Mouse (Mus musculus): ENCODE measurements around the gene Dhx35. TPM values are rescaled to one million over a fixed set of nuclear protein-coding genes. Genes with fewer than 3 reads are reported as not detected.

The Dhx35 gene
- polyA plus RNA-seq (2012; rRNA removed), result 13.3 and 17.9 TPM in 2 replicates

DNA sequence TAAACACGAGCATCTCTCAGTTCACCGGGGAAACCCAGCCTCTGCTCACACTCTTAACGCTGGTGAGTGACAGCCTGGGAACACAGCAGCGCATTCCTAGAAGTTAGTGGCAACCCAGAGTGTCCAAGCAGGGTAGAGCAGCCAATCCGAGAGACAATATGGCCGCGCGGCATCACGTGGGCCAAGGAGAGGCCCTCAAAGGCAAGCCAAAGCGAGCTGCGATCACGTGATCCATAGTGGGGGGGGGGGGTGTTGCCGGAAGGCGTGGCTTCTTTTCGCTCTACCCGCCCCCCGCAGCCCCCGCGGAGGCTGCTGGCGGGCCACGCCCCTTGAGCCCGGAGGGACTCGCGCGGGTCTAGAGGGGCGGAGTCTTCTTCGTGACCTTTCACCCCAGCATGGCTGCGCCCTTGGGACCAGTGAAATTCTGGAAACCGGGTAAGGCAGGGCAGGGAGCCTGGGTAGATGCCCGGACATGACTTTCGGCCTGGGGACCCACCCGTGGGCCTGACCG is at the start of gene Dhx35:
Gene Dhx35 (plus strand): TSS at position 314 of the 511 bp plus-strand sequence.
- H3K36me3 ChIP-seq (ENCODE audit: control insufficient read depth, insufficient read depth, low read length), result no peaks in the 10 kb centered on the region

DNA sequence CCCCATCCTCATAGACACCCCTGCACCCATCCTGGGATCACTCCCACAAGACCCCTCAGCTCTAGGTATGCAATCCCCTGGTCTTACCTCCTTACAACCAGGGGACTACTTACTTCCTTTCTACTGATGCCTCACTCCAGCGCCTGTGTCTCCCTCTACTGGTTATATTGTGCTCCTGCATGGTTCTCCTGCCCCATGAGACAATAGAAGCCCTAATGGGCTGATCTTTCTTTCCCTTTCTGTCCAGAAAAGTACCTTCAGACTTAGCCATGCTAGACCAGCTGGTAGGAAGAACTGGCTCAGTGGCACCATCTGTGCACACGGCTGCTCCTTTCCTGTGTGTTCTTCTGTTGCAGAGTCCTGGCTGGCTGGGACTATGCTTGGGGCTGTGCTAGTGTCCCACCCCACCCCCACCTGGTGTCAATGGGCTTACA is 49.5 kb upstream of the Dhx35 start:
- no peaks in the 10 kb centered on the region for H3K4me1 ChIP-seq (ENCODE audit: control insufficient read depth, insufficient read depth, low read length)
- no peak for TF ChIP-seq POLR2A (IDR thresholded peaks at IDR 0.05; ENCODE audit: low read depth, low read length)
- TF ChIP-seq CTCF (conservative IDR thresholded peaks at IDR 0.05; ENCODE audit: insufficient read depth, insufficient read length, low read depth, low read length), result peak; percentile 66
- no peaks in the 10 kb centered on the region for H3K36me3 ChIP-seq (ENCODE audit: control insufficient read depth, insufficient read depth, low read length)
- no peak overlapping the region for H3K27ac ChIP-seq (ENCODE audit: insufficient read depth, low read depth, low read length)
- H3K4me3 ChIP-seq (ENCODE audit: insufficient read depth, low read depth, low read length), result no peak overlapping the region
- WGBS, result 13% methylated on average over 2 of the region's 2 CpGs
- no peaks in the 10 kb centered on the region for H3K27me3 ChIP-seq (replicated peaks; ENCODE audit: control insufficient read depth, insufficient read depth, low read length)
- no peak for DNase-seq

More for the DNA sequence above, at the start of gene Dhx35:
- under 1% methylated on average over 33 of the region's 33 CpGs for WGBS
- DNase-seq, result peak; percentile 98
- no peaks in the 10 kb centered on the region for H3K27me3 ChIP-seq (replicated peaks; ENCODE audit: control insufficient read depth, insufficient read depth, low read length)
- peak within 1 kb of the TSS; percentile 41 for H3K27ac ChIP-seq (ENCODE audit: insufficient read depth, low read depth, low read length)
- 0 out of 2 replicates have a peak, but pooled peaks cover 5% of the 10 kb centered on the region for H3K4me1 ChIP-seq (ENCODE audit: control insufficient read depth, insufficient read depth, low read length)
- peak within 1 kb of the TSS; percentile 85 for H3K4me3 ChIP-seq (ENCODE audit: insufficient read depth, low read depth, low read length)
- TF ChIP-seq CTCF (conservative IDR thresholded peaks at IDR 0.05; ENCODE audit: insufficient read depth, insufficient read length, low read depth, low read length) (no peak), POLR2A (IDR thresholded peaks at IDR 0.05; ENCODE audit: low read depth, low read length) (no peak)

DNA sequence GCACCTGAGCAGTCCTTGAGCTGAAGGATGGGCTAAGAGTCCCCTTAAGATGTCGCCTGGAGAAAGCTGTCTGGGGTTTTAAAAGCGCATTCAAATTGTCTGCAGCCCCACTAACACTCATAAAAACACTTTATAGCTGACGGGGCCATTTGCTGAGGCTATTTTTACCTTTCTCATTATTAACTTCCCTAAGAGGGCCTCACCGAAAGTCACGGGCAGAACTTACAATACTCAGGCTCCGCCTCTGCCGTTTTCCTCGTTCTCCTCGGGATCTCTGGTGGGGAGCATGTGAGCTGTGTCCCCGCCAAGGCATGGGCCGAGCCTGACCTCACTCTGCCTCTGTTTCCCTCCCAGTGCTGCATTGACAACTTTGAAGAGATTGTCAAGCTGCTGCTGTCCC is 48.4 kb upstream of the Dhx35 start:
- no peak for TF ChIP-seq POLR2A (IDR thresholded peaks at IDR 0.05; ENCODE audit: low read depth, low read length)
- TF ChIP-seq CTCF (conservative IDR thresholded peaks at IDR 0.05; ENCODE audit: insufficient read depth, insufficient read length, low read depth, low read length), result no peak
- DNase-seq, result no peak
- Histone ChIP-seq H3K4me1 (ENCODE audit: control insufficient read depth, insufficient read depth, low read length) (no peaks in the 10 kb centered on the region), H3K27ac (ENCODE audit: insufficient read depth, low read depth, low read length) (no peak overlapping the region), H3K27me3 (replicated peaks; ENCODE audit: control insufficient read depth, insufficient read depth, low read length) (no peaks in the 10 kb centered on the region), H3K4me3 (ENCODE audit: insufficient read depth, low read depth, low read length) (no peak overlapping the region), H3K36me3 (ENCODE audit: control insufficient read depth, insufficient read depth, low read length) (no peaks in the 10 kb centered on the region)
- WGBS, result 56% methylated on average over 11 of the region's 11 CpGs

DNA sequence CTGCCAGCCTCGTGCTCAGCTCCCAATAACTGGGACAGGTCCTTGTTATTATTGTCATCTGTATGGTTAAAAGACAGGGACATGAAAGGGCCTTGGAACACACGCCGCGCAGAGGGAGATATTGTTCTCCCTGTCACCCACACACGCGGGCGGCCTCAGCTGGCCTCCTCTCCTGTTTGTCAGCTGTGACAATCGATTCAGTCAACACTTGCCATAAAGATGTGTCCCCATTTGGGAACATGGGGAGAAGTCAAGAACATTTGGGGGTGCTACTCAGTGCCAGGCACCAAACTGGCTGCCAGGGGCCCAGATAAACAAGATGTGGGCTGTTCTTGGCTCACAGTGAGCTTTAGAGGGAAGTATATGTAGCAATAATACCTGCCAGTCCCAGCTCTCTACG is 45.2 kb upstream of the Dhx35 start:
- 94% methylated on average over 9 of the region's 9 CpGs for WGBS
- TF ChIP-seq CTCF (conservative IDR thresholded peaks at IDR 0.05; ENCODE audit: insufficient read depth, insufficient read length, low read depth, low read length), result no peak
- no peak for TF ChIP-seq POLR2A (IDR thresholded peaks at IDR 0.05; ENCODE audit: low read depth, low read length)
- no peaks in the 10 kb centered on the region for H3K4me1 ChIP-seq (ENCODE audit: control insufficient read depth, insufficient read depth, low read length)

DNA sequence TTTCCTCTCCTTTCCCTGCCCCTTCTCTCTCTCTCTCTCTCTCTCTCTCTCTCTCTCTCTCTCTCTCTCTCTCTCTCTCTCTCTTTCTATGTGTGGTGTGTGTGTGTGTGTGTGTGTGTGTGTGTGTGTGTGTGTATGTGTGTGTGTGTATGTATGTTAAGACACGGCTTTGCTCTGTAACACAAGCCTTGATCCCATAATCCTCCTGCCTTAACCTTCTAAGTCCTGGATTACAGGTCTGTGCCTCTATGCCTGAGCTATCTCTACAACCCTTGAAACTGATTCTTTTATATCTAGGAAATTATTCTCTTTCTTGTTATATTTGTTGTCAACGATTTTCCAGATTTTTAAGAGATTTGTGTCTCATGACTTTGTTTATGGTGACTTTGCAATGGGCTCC is 34.4 kb upstream of the Dhx35 start:
- no peak overlapping the region for H3K27ac ChIP-seq (ENCODE audit: insufficient read depth, low read depth, low read length)
- 88% methylated on average over 2 of the region's 2 CpGs for WGBS
- no peaks in the 10 kb centered on the region; the same call in 1 of the 2 replicates for H3K36me3 ChIP-seq (ENCODE audit: control insufficient read depth, insufficient read depth, low read length)
- H3K4me3 ChIP-seq (ENCODE audit: insufficient read depth, low read depth, low read length), result no peak overlapping the region
- no peaks in the 10 kb centered on the region for H3K27me3 ChIP-seq (replicated peaks; ENCODE audit: control insufficient read depth, insufficient read depth, low read length)
- H3K4me1 ChIP-seq (ENCODE audit: control insufficient read depth, insufficient read depth, low read length), result no peaks in the 10 kb centered on the region
- TF ChIP-seq CTCF (conservative IDR thresholded peaks at IDR 0.05; ENCODE audit: insufficient read depth, insufficient read length, low read depth, low read length) (no peak), POLR2A (IDR thresholded peaks at IDR 0.05; ENCODE audit: low read depth, low read length) (no peak)
- DNase-seq, result no peak

More for the DNA sequence above, 45.2 kb upstream of the Dhx35 start:
- Histone ChIP-seq H3K27me3 (replicated peaks; ENCODE audit: control insufficient read depth, insufficient read depth, low read length) (no peaks in the 10 kb centered on the region), H3K36me3 (ENCODE audit: control insufficient read depth, insufficient read depth, low read length) (no peaks in the 10 kb centered on the region), H3K27ac (ENCODE audit: insufficient read depth, low read depth, low read length) (no peak overlapping the region), H3K4me3 (ENCODE audit: insufficient read depth, low read depth, low read length) (no peak overlapping the region)
- DNase-seq, result no peak

DNA sequence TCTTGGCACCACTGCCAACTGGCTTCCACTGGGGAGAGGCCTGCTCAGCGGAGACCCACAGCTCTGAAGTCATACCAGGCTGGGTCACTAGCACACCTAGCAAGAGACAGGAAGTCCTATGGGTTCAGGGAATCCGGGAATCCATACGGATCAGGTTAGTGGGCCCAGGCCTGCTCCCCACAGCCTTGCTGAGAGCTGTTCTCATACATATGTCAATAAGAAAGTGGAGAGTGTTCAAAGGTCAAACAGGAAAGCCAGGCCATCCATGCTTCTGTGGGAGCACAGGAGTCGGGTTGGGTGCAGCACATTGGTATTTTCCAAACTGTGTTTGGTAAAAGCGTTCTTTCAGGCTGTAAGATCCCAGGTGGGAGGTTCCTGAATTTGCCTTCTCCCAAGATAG is 32.3 kb upstream of the Dhx35 start:
- Histone ChIP-seq H3K27me3 (replicated peaks; ENCODE audit: control insufficient read depth, insufficient read depth, low read length) (no peaks in the 10 kb centered on the region), H3K27ac (ENCODE audit: insufficient read depth, low read depth, low read length) (no peak overlapping the region), H3K4me3 (ENCODE audit: insufficient read depth, low read depth, low read length) (no peak overlapping the region), H3K36me3 (ENCODE audit: control insufficient read depth, insufficient read depth, low read length) (no peaks in the 10 kb centered on the region), H3K4me1 (ENCODE audit: control insufficient read depth, insufficient read depth, low read length) (no peaks in the 10 kb centered on the region)
- TF ChIP-seq POLR2A (IDR thresholded peaks at IDR 0.05; ENCODE audit: low read depth, low read length) (no peak), CTCF (conservative IDR thresholded peaks at IDR 0.05; ENCODE audit: insufficient read depth, insufficient read length, low read depth, low read length) (no peak)
- DNase-seq, result no peak
- WGBS, result 90% methylated on average over 5 of the region's 5 CpGs

DNA sequence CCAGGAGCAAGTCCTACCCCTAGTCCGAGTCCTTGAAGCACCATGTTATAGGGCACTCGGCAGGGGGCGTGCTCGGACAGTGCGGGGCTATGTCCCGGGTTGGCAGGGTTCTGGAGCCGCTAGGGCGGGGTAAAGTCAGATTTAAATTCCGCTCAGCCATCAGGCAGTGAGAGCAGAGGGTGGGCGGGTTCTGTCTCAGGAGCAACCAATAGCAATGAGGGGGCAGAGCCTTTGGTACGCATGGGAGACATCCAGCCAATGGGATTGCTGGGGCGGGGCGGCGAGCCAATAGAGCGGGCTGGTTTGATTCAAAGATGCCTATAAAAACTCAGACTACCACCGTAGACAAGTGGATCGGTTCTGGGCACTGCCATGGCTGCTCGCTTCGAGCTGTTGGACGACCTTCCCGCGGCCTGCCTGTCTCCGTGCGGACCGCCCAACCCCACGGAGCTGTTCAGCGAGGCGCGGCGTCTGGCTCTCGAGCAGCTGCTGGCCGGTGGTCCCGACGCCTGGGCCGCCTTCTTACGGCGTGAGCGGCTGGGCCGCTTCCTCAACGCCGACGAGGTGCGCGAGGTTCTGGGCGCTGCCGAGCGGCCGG is 26.8 kb upstream of the Dhx35 start, which contains the start of gene Fam83d:
Gene Fam83d (plus strand): TSS at position 352 of the 598 bp plus-strand sequence.
- no peaks in the 10 kb centered on the region for H3K27me3 ChIP-seq (replicated peaks; ENCODE audit: control insufficient read depth, insufficient read depth, low read length)
- no peak within 1 kb of the TSS for H3K27ac ChIP-seq (ENCODE audit: insufficient read depth, low read depth, low read length)
- H3K4me3 ChIP-seq (ENCODE audit: insufficient read depth, low read depth, low read length), result peak within 1 kb of the TSS; percentile 56
- no peaks in the 10 kb centered on the region for H3K4me1 ChIP-seq (ENCODE audit: control insufficient read depth, insufficient read depth, low read length)
- peak; percentile 98 for DNase-seq
- under 1% methylated on average over 48 of the region's 48 CpGs for WGBS
- no peaks in the 10 kb centered on the region for H3K36me3 ChIP-seq (ENCODE audit: control insufficient read depth, insufficient read depth, low read length)
- TF ChIP-seq POLR2A (IDR thresholded peaks at IDR 0.05; ENCODE audit: low read depth, low read length) (no peak), CTCF (conservative IDR thresholded peaks at IDR 0.05; ENCODE audit: insufficient read depth, insufficient read length, low read depth, low read length) (peak; percentile 87)
